Mouse (Mus musculus): ENCODE data around the gene Pde6c.

The Pde6c gene

GRCm38 (mm10) chr19:38132481-38132880, at the start of gene Pde6c:
Pde6c (plus strand) TSS chr19:38132781.
- DNase-seq (ENCODE audit: low read depth): no peak

GRCm38 (mm10) chr19:38082931-38083525, 49.6 kb upstream of the Pde6c start:
- DNase-seq (ENCODE audit: low read depth): no peak

- no peak for DNase-seq (ENCODE audit: low read depth)
These were observed 46.7 kb upstream of the Pde6c start for GRCm38 (mm10) chr19:38085841-38086240.

- no peak for DNase-seq (ENCODE audit: low read depth)
These were observed 45.5 kb upstream of the Pde6c start for GRCm38 (mm10) chr19:38086948-38087551.

- DNase-seq (ENCODE audit: low read depth): no peak
These were observed 43.2 kb upstream of the Pde6c start for GRCm38 (mm10) chr19:38089358-38089757.

- DNase-seq (ENCODE audit: low read depth): no peak
These were observed 41.0 kb upstream of the Pde6c start for GRCm38 (mm10) chr19:38091512-38091985.

- DNase-seq (ENCODE audit: low read depth): no peak
These were observed 36.4 kb upstream of the Pde6c start for GRCm38 (mm10) chr19:38096231-38096630.

GRCm38 (mm10) chr19:38096858-38097758, 35.5 kb upstream of the Pde6c start, which contains the start of gene Ffar4:
Ffar4 (plus strand) TSS chr19:38097071.
- no peak for DNase-seq (ENCODE audit: low read depth)

GRCm38 (mm10) chr19:38107871-38108270, 24.7 kb upstream of the Pde6c start:
- no peak for DNase-seq (ENCODE audit: low read depth)

- DNase-seq (ENCODE audit: low read depth): no peak
These were observed 22.9 kb upstream of the Pde6c start for GRCm38 (mm10) chr19:38109506-38110242.

GRCm38 (mm10) chr19:38111056-38111455, 21.5 kb upstream of the Pde6c start:
- DNase-seq (ENCODE audit: low read depth): no peak

GRCm38 (mm10) chr19:38112575-38112974, 20.0 kb upstream of the Pde6c start:
- no peak for DNase-seq (ENCODE audit: low read depth)

- no peak for DNase-seq (ENCODE audit: low read depth)
These were observed 17.6 kb upstream of the Pde6c start for GRCm38 (mm10) chr19:38114834-38115491.

- no peak for DNase-seq (ENCODE audit: low read depth)
These were observed 12.3 kb upstream of the Pde6c start for GRCm38 (mm10) chr19:38120123-38120760.

- DNase-seq (ENCODE audit: low read depth): no peak
These were observed 8.7 kb upstream of the Pde6c start for GRCm38 (mm10) chr19:38123921-38124320.

GRCm38 (mm10) chr19:38124401-38125218, 8.0 kb upstream of the Pde6c start:
- no peak for DNase-seq (ENCODE audit: low read depth)

- no peak for DNase-seq (ENCODE audit: low read depth)
These were observed 7.4 kb upstream of the Pde6c start, which contains the start of gene Rbp4 for GRCm38 (mm10) chr19:38125219-38125610. Rbp4 (minus strand) TSS chr19:38125281.

- no peak for DNase-seq (ENCODE audit: low read depth)
These were observed 5.9 kb upstream of the Pde6c start for GRCm38 (mm10) chr19:38126656-38127055.

GRCm38 (mm10) chr19:38133986-38134385, 1.4 kb downstream of the Pde6c start:
- no peak for DNase-seq (ENCODE audit: low read depth)

- no peak for DNase-seq (ENCODE audit: low read depth)
These were observed 2.2 kb downstream of the Pde6c start for GRCm38 (mm10) chr19:38134806-38135205.
